Mouse (Mus musculus) midbrain, postnatal 0 days (tissue): ENCODE measurements around the gene Alox12. TPM values are rescaled to one million over a fixed set of nuclear protein-coding genes. Genes with fewer than 3 reads are reported as not detected.

Experiments used
- ATAC-seq: fragments of 200-750 bp; cut with Nextera tagmentation; 2 replicates; pipeline ENCODE4 v1.8.0; 2017; ENCODE audit warnings: moderate number of reproducible peaks, mild to moderate bottlenecking, moderate TSS enrichment, moderate library complexity; ENCODE audit not compliant: low FRiP score
- DNase-seq: peaks from one replicate; pipeline ENCODE4 v3.0.0-alpha.2; 2015; ENCODE audit warnings: low spot score
- H3K27ac ChIP-seq: fragments of 300-500 bp; sonication (generic); 2 replicates; pipeline ENCODE4 v1.5.1; 2014; ENCODE audit warnings: low read depth, mild to moderate bottlenecking, low read length, mixed read lengths
- H3K27me3 ChIP-seq: fragments of 300-500 bp; sonication (generic); 2 replicates; pipeline ENCODE4 v1.6.1; 2014; ENCODE audit warnings: low read length, control low read depth, mixed read lengths; ENCODE audit not compliant: insufficient read depth
- H3K36me3 ChIP-seq: fragments of 300-500 bp; sonication (generic); 2 replicates; pipeline ENCODE4 v1.6.1; 2014; ENCODE audit warnings: low read length, control low read depth, mixed read lengths; ENCODE audit not compliant: insufficient read depth
- H3K4me1 ChIP-seq: fragments of 300-500 bp; sonication (generic); 2 replicates; pipeline ENCODE4 v1.6.1; 2014; ENCODE audit warnings: mild to moderate bottlenecking, control low read depth, antibody characterized with exemption, low read length, mixed read lengths; ENCODE audit not compliant: insufficient read depth
- H3K4me2 ChIP-seq: fragments of 300-500 bp; sonication (generic); 2 replicates; pipeline ENCODE4 v1.6.1; 2014; ENCODE audit warnings: low read depth, mild to moderate bottlenecking, low read length, mixed read lengths; ENCODE audit not compliant: poor library complexity, severe bottlenecking
- H3K4me3 ChIP-seq: fragments of 300-500 bp; sonication (generic); 2 replicates; pipeline ENCODE4 v1.5.1; 2014; ENCODE audit warnings: low read depth, mild to moderate bottlenecking, low read length, moderate library complexity
- H3K9ac ChIP-seq: fragments of 300-500 bp; sonication (generic); replicated peaks from 2 replicates; pipeline ENCODE4 v1.6.1; 2014; ENCODE audit warnings: mild to moderate bottlenecking, low read length, moderate library complexity, mixed read lengths; ENCODE audit not compliant: poor library complexity, severe bottlenecking
- H3K9me3 ChIP-seq: fragments of 300-500 bp; sonication (generic); 2 replicates; pipeline ENCODE4 v1.6.1; 2016; ENCODE audit warnings: low read length, control low read depth
- CTCF ChIP-seq: IDR thresholded peaks from 2 replicates; pipeline ENCODE4 v1.5.1; 2016; ENCODE audit warnings: antibody characterized with exemption, mild to moderate bottlenecking
- WGBS: fragments of 180-500 bp; shearing (Covaris S2); extraction: QIAGEN DNeasy Blood & Tissue Kit; methylation state at CpG from one replicate; pipeline ENCODE4 v1.1.7; 2014; 5-methylcytosine and 5-hydroxymethylcytosine counted together
- polyA plus RNA-seq: library from polyadenylated mRNA; unstranded; fragments of >200 nt; fragmentation: Nextera tagmentation; extraction: Ambion mirVana; gene quantifications from 2 replicates; pipeline ENCODE4 v1.2.1, GENCODE M21; 2015
- total RNA-seq: library from RNA; depleted of rRNA; stranded (reverse); fragments of >200 nt; gene quantifications from 2 replicates; pipeline ENCODE4 v1.2.3, GENCODE M21; 2014

Alox12 gene
- total and polyA plus RNA-seq, 2 experiments from 2014 or later: 0.16 to 0.35 TPM

GRCm38 (mm10) chr11:70206801-70207200, 48.4 kb downstream of the Alox12 start:
- no peak for DNase-seq
- no peak for TF ChIP-seq CTCF
- WGBS: 83% methylated on average over 2 of the region's 2 CpGs

GRCm38 (mm10) chr11:70201691-70202090, 53.5 kb downstream of the Alox12 start:
- Histone ChIP-seq H3K36me3 (no peaks in the 10 kb centered on the region), H3K27me3 (no peaks in the 10 kb centered on the region), H3K27ac (no peak overlapping the region), H3K4me1 (no peaks in the 10 kb centered on the region), H3K4me2 (no peak overlapping the region), H3K9me3 (no peaks in the 10 kb centered on the region), H3K4me3 (no peak overlapping the region), H3K9ac (no peak overlapping the region)
- TF ChIP-seq CTCF: peak; percentile 96
- ATAC-seq: no peak
- DNase-seq: peak; percentile 89
- 40% methylated on average over 5 of the region's 5 CpGs for WGBS

More at GRCm38 (mm10) chr11:70206801-70207200, 48.4 kb downstream of the Alox12 start:
- H3K27ac ChIP-seq: no peak overlapping the region
- H3K4me2 ChIP-seq: no peak overlapping the region
- ATAC-seq: no peak
- no peak overlapping the region for H3K9ac ChIP-seq
- H3K9me3 ChIP-seq: no peaks in the 10 kb centered on the region
- no peaks in the 10 kb centered on the region for H3K36me3 ChIP-seq
- H3K4me3 ChIP-seq: no peak overlapping the region
- H3K4me1 ChIP-seq: no peaks in the 10 kb centered on the region
- H3K27me3 ChIP-seq: peaks cover 3% of the 10 kb centered on the region; the same call in 1 of the 2 replicates

GRCm38 (mm10) chr11:70200036-70200608, 55.0 kb downstream of the Alox12 start:
- no peak for TF ChIP-seq CTCF
- Histone ChIP-seq H3K4me1 (no peaks in the 10 kb centered on the region), H3K4me2 (no peak overlapping the region), H3K27ac (no peak overlapping the region), H3K9ac (no peak overlapping the region), H3K27me3 (no peaks in the 10 kb centered on the region), H3K4me3 (no peak overlapping the region), H3K36me3 (no peaks in the 10 kb centered on the region), H3K9me3 (no peaks in the 10 kb centered on the region)
- ATAC-seq (no peak), DNase-seq (no peak)
- WGBS: 87% methylated on average over 5 of the region's 5 CpGs

- Histone ChIP-seq H3K4me3 (no peak overlapping the region), H3K4me2 (no peak overlapping the region), H3K9ac (no peak overlapping the region), H3K27ac (no peak overlapping the region), H3K27me3 (no peaks in the 10 kb centered on the region), H3K4me1 (no peaks in the 10 kb centered on the region), H3K36me3 (no peaks in the 10 kb centered on the region), H3K9me3 (no peaks in the 10 kb centered on the region)
- ATAC-seq (no peak), DNase-seq (no peak)
- no peak for TF ChIP-seq CTCF
- 88% methylated on average over 8 of the region's 8 CpGs for WGBS
Observed at GRCm38 (mm10) chr11:70199107-70199506, 56.0 kb downstream of the Alox12 start.

GRCm38 (mm10) chr11:70198332-70198731, 56.8 kb downstream of the Alox12 start:
- Histone ChIP-seq H3K4me1 (no peaks in the 10 kb centered on the region), H3K9ac (no peak overlapping the region), H3K4me2 (no peak overlapping the region), H3K9me3 (no peaks in the 10 kb centered on the region), H3K36me3 (no peaks in the 10 kb centered on the region), H3K27ac (no peak overlapping the region), H3K4me3 (no peak overlapping the region), H3K27me3 (no peaks in the 10 kb centered on the region)
- DNase-seq: no peak
- WGBS: 94% methylated on average over 3 of the region's 3 CpGs
- ATAC-seq: no peak
- no peak for TF ChIP-seq CTCF

GRCm38 (mm10) chr11:70193354-70194285, 61.5 kb downstream of the Alox12 start:
- Histone ChIP-seq H3K4me1 (no peaks in the 10 kb centered on the region), H3K36me3 (no peaks in the 10 kb centered on the region), H3K4me2 (no peak overlapping the region), H3K4me3 (no peak overlapping the region), H3K9me3 (no peaks in the 10 kb centered on the region), H3K9ac (no peak overlapping the region), H3K27me3 (no peaks in the 10 kb centered on the region), H3K27ac (no peak overlapping the region)
- TF ChIP-seq CTCF: no peak
- ATAC-seq: no peak
- no peak for DNase-seq
- 55% methylated on average over 11 of the region's 11 CpGs for WGBS
